Mouse (Mus musculus): ENCODE measurements around the gene Kansl1l. TPM values are rescaled to one million over a fixed set of nuclear protein-coding genes. Genes with fewer than 3 reads are reported as not detected.

The Kansl1l gene
- total RNA-seq, 2 experiments from 2014 or later, result 22.2 to 23.2 TPM

DNA sequence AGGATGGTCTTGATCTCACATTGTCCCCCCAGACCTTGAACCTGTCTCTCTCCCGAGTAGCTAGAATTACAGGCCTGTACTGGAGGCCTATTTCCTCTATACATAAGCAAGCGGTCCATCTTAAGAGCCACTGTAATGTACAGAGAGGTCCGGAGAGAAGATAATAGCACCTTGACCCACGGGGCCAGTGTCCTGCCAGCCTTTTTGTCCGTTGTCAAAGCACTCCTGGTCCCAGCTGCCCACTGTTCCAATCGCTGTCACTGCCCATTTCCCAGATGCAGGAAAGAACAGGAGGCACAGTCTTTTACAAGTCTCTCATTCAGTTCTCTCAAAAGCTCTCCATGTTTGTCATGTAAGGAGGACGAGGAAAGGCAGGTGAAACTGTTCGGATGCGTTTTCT is 4.6 kb upstream of the Kansl1l start:
- intact Hi-C loops (cut with DNase I), result no loop called here
- no peak for DNase-seq

DNA sequence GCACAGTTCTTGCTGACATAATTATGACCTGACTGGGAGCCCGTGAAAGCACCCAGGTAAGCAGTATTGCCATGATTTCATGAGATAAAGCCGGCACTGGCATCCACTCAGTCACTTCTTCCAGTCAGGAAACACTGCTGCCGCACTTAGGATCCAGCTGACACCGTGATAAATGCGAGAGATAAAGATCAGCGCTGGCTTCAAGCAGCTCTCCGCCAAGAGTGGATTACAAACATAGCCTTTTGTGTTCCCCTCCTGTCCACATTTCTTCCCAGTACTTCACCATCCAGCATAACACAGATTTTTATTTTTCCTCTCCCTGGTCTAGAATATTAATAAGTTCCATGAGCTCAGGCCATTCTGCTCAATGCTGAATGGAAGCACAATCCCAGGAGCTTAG is 2.9 kb upstream of the Kansl1l start:
- DNase-seq, result no peak
- intact Hi-C loops (cut with DNase I), result no loop called here

- intact Hi-C loops (cut with DNase I), result loop anchor here (2.0 to 5.0 kb wide), 3 partner anchors 45 to 117 kb away; partner anchors contain the start of genes Acadl and Rpe
- no peak for DNase-seq
These were observed 528 bp upstream of the Kansl1l start for GRCm38 (mm10) chr1:66817865-66818315.

DNA sequence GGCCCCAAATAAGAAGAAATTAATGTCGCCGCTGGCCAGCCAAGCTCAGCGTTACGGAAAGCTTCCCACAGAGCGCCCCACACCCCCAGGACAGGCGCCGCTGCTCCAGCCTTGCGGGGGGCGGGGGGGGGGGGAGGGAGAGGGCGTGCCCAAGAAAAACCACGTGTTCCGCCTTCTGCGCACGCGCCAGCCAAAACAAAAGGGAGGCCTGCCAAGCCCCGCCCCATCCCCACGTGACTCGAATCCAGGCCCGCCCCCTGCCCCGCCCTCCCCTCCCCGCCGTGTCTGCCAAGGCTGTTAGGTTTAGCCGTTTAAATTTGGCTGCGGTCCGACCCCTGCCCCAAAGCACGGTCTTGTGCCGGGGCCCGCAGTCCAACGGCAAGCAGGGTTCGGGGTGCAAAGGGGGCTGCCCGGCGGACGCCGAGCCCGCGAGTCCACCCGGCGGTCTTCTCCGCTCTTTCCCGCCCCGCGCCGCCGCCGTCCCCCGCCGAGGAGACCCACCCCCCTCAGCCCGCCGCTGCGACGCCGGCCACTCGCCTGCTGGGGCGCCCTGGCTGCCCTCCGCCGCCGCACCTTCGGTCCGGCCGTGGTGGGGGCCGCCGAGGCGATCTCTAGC is 417 bp downstream of the Kansl1l start:
- intact Hi-C loops (cut with DNase I), result loop anchor here (2.0 to 5.0 kb wide), 3 partner anchors 46 to 116 kb away; partner anchors contain the start of genes Acadl and Rpe

DNA sequence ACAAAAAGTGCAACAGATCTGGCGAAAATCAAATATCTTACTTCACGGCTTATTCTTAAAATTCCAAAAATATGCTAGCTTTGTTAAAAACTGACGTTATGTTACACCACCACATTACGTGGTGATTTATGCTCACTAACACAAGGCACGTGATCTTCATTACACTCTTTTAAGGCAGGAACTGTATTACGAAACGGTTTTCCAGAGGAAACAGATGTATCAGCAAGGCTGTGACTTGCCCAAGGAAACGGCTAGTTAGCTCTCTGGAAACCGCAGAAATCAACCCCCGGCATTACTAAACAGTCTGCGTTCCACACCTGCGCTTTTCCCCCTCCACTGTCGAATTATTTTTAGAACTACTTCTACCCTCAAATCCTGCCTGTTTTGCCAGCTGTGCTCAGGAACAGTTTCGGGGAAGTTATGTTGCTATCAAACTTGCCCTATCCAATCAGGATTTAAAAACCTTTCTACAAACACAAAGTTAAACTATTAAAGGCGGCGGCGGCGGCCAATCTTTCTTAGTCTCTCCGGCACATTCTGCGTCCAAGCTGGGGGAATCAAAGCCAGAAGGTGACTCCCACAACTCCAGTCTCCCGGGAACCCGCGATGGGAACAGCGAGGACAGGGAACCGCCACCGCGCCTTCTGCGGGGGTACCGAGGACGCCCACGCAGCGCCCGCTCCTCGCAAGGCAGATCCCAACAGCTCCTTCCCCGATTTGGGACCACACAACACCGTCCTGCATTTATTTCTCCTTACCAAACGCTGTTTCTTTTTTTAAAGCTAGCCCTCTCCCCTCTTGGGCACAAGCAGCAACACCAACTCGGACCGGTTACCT is 1.2 kb downstream of the Kansl1l start:
- intact Hi-C loops (cut with DNase I), result loop anchor here (2.0 to 5.0 kb wide), 3 partner anchors 47 to 115 kb away; partner anchors contain the start of genes Acadl and Rpe
- peak; percentile 73 to 77 for DNase-seq

More for the DNA sequence above, 417 bp downstream of the Kansl1l start:
- peak; percentile 96 to 97 for DNase-seq

DNA sequence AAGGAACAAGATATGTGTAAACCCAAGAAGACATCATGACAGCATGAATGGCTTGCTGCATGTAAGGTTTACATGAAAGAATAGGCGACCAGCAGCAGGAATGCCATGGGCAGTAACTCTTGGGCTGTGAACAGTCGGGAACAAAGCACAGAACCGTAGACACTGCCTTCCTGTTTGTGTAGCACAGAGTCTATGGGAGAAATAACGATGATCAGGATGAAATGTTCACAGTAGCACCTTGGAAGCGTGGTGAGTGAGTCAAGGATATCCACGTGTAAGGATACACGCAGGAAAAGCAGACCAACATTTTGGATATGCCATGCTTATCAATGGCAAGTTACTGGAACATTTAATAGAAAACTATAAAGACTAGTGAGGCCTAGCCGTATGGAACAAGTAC is 2.6 kb downstream of the Kansl1l start:
- DNase-seq, result no peak
- intact Hi-C loops (cut with DNase I), result loop anchor here (5.0 kb wide), 1 partner anchor 62 kb away; no protein-coding TSS in a partner anchor

DNA sequence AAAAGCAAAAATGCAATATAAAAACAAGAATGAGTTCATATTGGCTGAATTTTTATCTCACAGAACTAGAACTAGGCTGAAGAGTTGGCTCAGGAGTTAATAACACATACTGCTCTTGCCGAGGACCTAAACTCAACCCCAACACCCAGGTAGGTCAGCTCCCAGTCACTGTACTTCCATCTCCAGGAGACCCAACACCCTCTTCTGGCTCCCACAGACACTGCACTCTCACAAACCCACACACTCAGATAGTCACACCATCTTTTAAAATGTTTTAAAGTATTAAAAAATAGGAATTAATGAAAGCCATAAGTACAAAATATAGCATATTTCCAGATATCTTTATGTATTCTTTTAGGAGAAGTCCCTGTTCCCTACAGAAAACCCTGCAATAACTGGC is 4.2 kb downstream of the Kansl1l start:
- no peak for DNase-seq
- intact Hi-C loops (cut with DNase I), result no loop called here

DNA sequence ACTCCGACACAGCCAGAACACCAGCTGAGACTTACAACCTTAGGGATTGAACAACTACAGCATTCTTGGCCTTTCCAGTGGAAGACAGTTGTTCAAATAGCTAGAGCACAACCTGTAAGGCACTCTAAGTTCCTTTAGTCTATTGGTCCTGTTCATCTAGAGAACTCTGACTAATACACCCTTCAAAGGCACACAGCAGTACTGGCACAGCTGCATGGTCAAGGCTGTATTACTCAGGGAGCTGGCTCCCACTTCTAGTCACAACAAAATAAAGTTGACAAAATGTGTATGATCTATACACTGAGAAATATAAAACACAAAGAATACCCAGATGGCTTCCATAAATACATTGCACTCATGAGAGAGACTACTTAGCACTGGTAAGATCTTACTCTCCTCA is 10.5 kb downstream of the Kansl1l start:
- DNase-seq, result no peak
- intact Hi-C loops (cut with DNase I), result no loop called here

DNA sequence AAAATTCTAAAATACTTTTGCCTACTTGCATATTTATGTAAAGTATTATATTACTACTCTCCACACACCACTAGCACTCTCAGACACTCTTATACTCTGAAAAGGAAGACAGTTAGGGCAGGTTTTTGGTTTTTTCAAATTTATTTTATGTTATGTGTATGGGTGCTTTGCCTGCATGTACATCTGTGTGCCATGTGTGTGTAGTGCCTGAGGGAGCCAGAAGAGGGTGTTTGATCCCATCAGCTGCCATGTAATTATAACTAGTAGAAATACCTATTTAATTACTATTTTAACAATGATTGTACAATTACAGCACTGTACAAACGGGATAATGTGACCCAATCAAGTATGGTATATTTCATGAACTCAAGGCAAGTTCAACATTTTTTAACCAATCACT is 12.0 kb downstream of the Kansl1l start:
- no peak for DNase-seq
- intact Hi-C loops (cut with DNase I), result no loop called here

GRCm38 (mm10) chr1:66804710-66805109 is 12.7 kb downstream of the Kansl1l start:
- DNase-seq, result no peak
- intact Hi-C loops (cut with DNase I), result no loop called here

DNA sequence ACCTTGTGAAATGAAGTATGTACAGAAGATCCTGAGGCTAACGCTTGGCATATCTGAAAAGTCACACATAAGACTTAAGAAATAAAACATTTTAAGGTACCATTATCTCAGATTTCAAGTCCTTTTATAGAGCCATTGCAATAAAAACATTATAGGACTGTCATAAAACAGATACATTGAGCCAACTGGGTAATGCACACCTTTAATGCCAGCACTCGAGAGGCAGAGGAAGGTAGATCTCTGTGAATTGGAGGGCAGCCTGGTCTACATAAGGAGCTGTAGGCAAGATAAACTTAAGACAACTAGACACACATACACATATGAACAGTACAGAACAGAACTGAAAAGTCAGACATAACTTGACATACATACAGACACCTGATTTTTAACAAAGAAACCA is 19.4 kb downstream of the Kansl1l start:
- intact Hi-C loops (cut with DNase I), result no loop called here
- DNase-seq, result no peak

DNA sequence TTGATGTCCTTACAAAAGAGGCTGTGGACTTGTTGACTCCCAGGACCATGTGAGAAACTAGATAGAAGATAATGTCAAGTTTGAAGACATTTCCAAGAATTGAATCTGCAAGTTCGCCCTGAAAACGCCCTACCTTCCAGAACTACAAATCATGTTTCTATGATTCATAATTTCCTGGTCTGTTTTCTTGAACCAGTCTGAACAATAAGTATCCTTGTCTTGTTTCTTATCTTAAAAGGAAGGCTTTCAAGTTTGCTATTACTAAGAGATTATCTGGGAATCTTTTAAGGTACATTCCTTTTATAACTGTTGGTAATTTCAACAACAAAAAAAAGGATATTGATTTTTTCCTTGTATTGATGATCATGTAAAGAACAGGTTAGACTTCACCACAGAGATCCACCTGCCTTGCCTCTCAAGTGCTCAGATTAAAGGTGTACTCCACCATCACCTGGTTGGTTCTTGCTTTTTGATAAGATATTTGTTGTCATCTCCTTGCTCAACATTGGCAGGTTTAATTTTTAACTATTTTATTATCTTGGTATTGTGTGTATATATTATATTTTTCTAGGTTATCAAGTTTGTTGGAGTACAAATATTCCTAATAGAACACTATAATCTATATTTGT is 24.4 kb downstream of the Kansl1l start:
- intact Hi-C loops (cut with DNase I), result no loop called here
- no peak for DNase-seq

GRCm38 (mm10) chr1:66782296-66782695 is 35.1 kb downstream of the Kansl1l start:
- no peak for DNase-seq
- intact Hi-C loops (cut with DNase I), result no loop called here

- DNase-seq, result no peak
- intact Hi-C loops (cut with DNase I), result no loop called here
These were observed 36.3 kb downstream of the Kansl1l start for GRCm38 (mm10) chr1:66781027-66781426.

DNA sequence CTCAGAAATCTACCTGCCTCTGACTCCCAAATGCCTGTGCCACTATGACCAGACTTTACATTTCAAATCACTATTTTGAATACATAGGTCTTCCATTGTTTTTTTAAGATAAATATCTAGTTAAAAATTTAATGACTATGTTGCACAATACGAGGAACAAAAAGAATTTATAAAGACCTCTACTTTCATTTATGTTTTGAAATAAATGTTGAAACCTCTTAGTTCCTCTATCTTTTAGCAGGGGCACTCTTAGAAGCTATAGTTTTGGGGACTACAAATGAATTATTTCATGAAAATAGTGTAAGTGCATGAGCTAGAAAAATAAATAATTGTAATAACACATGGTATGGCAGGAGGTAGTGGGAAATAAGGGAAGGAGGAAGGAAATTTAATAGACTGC is 38.6 kb downstream of the Kansl1l start:
- intact Hi-C loops (cut with DNase I), result no loop called here

DNA sequence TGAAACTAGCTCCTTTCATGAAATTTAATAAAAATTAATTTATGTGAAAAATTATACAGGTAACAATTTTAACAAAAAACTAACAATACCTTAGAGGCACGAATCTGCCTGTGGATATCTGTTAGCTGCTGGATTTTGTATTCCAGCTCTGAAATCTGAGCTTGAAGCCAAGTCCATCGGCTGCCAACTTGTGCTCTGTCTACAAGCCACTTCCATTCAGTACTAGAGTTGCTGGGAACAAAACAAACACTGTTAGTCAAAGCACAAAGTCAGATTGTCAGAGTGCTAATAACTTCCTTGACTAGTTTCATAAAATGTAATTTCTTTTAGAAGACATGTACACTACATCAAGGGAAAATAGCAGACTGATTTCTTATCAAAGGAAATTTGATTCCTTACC is 39.5 kb downstream of the Kansl1l start:
- intact Hi-C loops (cut with DNase I), result no loop called here
- DNase-seq, result peak; percentile 20 to 35

More for the DNA sequence above, 38.6 kb downstream of the Kansl1l start:
- DNase-seq, result no peak

DNA sequence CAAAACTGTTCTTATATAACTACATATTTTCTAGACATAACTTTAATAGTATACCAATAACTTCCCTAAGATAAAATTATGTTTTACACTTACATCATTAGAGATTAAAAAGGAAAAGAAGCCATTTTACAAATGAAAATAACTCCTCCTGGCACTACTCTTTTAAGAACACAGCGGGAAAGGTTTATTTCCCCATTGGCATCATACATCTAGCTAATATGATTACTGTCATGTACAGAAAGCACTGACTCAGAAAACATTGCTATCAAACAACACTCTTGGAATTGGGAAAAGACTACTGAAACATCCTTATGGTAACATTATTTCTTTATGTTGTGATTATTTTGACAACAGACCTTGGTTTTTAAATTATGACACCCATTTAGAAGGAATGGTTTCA is 48.6 kb downstream of the Kansl1l start:
- intact Hi-C loops (cut with DNase I), result no loop called here
- DNase-seq, result no peak

GRCm38 (mm10) chr1:66730581-66730980 is 86.8 kb downstream of the Kansl1l start:
- intact Hi-C loops (cut with DNase I), result no loop called here
- no peak for DNase-seq

GRCm38 (mm10) chr1:66712859-66713258 is 104.5 kb downstream of the Kansl1l start:
- intact Hi-C loops (cut with DNase I), result no loop called here
- DNase-seq, result no peak

DNA sequence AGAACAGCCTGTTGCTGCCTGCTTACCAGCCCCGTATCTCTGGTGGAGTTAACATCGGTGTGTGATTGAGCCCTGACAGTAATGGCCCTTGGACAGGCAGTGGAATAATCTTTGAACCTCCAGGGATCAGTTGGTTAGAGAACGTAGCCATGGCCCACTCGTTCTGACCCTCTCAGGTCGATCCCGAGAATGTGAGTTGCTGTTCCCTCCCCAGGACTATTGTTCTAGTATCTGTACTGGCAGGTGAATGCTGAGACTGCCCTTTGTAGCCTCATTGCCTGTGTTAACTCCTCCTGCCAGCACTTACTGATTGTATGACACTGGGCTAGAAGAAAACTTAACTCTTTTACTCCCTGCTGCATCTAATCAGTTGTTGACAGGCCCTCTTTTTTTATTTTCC is 112.8 kb downstream of the Kansl1l start:
- no peak for DNase-seq
- intact Hi-C loops (cut with DNase I), result no loop called here

GRCm38 (mm10) chr1:66702623-66703345 is 114.6 kb downstream of the Kansl1l start:
- no peak for DNase-seq
- intact Hi-C loops (cut with DNase I), result no loop called here
